Mouse (Mus musculus) lung, embryonic 16.5 days (tissue): ENCODE data around the gene Dennd2a. TPM values are rescaled to one million over a fixed set of nuclear protein-coding genes. Genes with fewer than 3 reads are reported as not detected.

Experiments
- ATAC-seq: fragments of 200-750 bp; cut with Nextera tagmentation; 2 replicates; pipeline ENCODE4 v1.8.0; 2017; ENCODE audit warnings: low read depth, mild to moderate bottlenecking, moderate library complexity
- H3K27ac ChIP-seq: fragments of 300-500 bp; sonication (generic); 2 replicates; pipeline ENCODE4 v1.5.1; 2014; ENCODE audit warnings: mild to moderate bottlenecking, control low read depth, low read length
- H3K27me3 ChIP-seq: fragments of 300-500 bp; sonication (generic); 2 replicates; pipeline ENCODE4 v1.6.1; 2014; ENCODE audit warnings: low read depth, low read length, mixed read lengths; ENCODE audit not compliant: control insufficient read depth, insufficient read depth
- H3K36me3 ChIP-seq: fragments of 300-500 bp; sonication (generic); 2 replicates; pipeline ENCODE4 v1.6.1; 2014; ENCODE audit warnings: low read length; ENCODE audit not compliant: control insufficient read depth, insufficient read depth
- H3K4me1 ChIP-seq: fragments of 300-500 bp; sonication (generic); replicated peaks from 2 replicates; pipeline ENCODE4 v1.6.1; 2014; ENCODE audit warnings: low read length, mixed read lengths; ENCODE audit not compliant: control insufficient read depth, insufficient read depth
- H3K4me2 ChIP-seq: fragments of 300-500 bp; sonication (generic); 2 replicates; pipeline ENCODE4 v1.6.1; 2014; ENCODE audit warnings: low read depth, low read length, control low read depth
- H3K4me3 ChIP-seq: fragments of 300-500 bp; sonication (generic); 2 replicates; pipeline ENCODE4 v1.5.1; 2014; ENCODE audit warnings: mild to moderate bottlenecking, low read length, control low read depth
- H3K9ac ChIP-seq: fragments of 300-500 bp; sonication (generic); 2 replicates; pipeline ENCODE4 v1.6.1; 2014; ENCODE audit warnings: low read length, control low read depth
- H3K9me3 ChIP-seq: fragments of 300-500 bp; sonication (generic); 2 replicates; pipeline ENCODE4 v1.6.1; 2016; ENCODE audit warnings: low read length; ENCODE audit not compliant: control insufficient read depth
- WGBS: fragments of 180-500 bp; shearing (Covaris S2); extraction: QIAGEN DNeasy Blood & Tissue Kit; methylation state at CpG from one replicate; pipeline ENCODE4 v1.1.7; 2014; 5-methylcytosine and 5-hydroxymethylcytosine counted together
- polyA plus RNA-seq: library from polyadenylated mRNA; unstranded; fragments of >200 nt; fragmentation: Nextera tagmentation; extraction: Ambion mirVana; gene quantifications from 2 replicates; pipeline ENCODE4 v1.2.1, GENCODE M21; 2015

Dennd2a gene
- polyA plus RNA-seq, 1 experiment from 2014 or later: 17.3 TPM

GRCm38 (mm10) chr6:39528671-39529535 lies 28.8 kb downstream of the Dennd2a start:
- Histone ChIP-seq H3K36me3 (no peaks in the 10 kb centered on the region), H3K4me1 (peaks cover 16% of the 10 kb centered on the region), H3K4me3 (no peak overlapping the region), H3K27me3 (no peaks in the 10 kb centered on the region), H3K9ac (peak overlapping the region; percentile 23; the same call in 1 of the 2 replicates), H3K9me3 (no peaks in the 10 kb centered on the region), H3K27ac (peak overlapping the region; percentile 73), H3K4me2 (peak overlapping the region; percentile 10; the same call in 1 of the 2 replicates)
- 32% methylated on average over 12 of the region's 12 CpGs for WGBS
- ATAC-seq: peak; percentile 93

DNA sequence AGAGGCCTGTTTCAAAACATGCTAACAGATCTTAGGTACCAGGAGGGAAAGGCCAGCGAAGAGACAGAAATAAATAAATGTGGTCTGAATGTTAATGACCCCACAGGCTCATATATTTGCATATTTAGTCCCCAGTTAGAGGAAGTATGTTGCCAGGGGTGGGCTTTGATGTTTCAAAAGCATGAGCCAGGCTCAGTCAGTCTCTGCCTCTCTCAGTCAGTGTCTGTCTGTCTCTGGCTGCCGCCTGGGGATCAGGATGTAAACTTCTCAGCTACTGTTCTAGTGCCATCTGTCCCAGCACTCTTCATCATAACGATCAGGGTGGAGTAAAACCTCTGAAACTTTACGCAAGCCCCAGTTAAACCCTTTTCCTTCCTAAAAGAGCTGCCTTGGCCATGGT lies 29.9 kb downstream of the Dennd2a start:
- no peak overlapping the region for H3K4me2 ChIP-seq
- ATAC-seq: no peak
- no peaks in the 10 kb centered on the region for H3K9me3 ChIP-seq
- WGBS: 62% methylated on average over 4 of the region's 4 CpGs
- H3K27ac ChIP-seq: peak overlapping the region; percentile 73
- H3K9ac ChIP-seq: peak overlapping the region; percentile 20; the same call in 1 of the 2 replicates
- no peak overlapping the region for H3K4me3 ChIP-seq
- no peaks in the 10 kb centered on the region for H3K27me3 ChIP-seq
- H3K36me3 ChIP-seq: peaks cover 7% of the 10 kb centered on the region
- H3K4me1 ChIP-seq: peaks cover 20% of the 10 kb centered on the region

DNA sequence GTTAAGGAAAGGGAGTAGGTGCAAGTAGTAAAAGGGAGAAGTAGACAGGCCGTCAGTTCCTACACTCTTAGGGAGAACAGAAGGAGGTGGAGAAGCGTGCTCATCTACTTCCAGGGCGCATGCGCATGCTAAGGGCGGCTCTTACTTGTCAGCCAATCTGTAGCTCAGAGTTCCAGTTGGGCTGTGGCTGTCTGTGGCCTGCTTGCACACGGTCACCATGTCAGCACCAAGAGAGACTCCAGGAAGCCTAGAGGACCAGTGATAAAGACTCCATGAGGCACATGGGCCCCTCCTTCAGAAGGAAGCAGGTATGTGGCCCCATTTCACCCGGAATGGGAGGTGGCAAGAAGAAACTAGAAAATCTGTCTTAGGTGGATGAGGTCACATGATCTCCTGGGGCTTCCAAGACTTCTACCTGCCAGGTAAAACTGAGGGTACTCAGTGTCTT lies 30.3 kb downstream of the Dennd2a start:
- peak overlapping the region; percentile 36 for H3K27ac ChIP-seq

DNA sequence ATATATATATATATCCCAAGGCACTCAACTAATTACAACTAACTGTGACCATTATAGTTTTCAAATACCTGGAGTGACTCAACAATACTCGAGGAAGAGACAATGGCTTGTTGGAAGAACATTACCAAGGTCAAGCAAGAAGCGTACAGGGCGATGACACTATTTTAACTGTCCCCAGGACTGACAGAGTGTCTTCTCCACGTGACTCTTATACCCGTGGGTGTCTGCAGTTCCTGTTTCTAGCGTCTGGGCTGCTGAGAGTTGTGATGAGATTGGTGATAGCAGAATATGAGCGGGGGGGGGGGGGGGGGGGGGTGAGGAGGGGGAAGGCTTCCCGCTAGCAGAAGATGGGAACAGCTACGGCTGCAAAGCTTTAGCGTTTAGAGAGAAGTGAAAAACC lies 30.9 kb downstream of the Dennd2a start:
- Histone ChIP-seq H3K4me1 (peaks cover 20% of the 10 kb centered on the region), H3K27ac (no peak overlapping the region), H3K9ac (no peak overlapping the region), H3K4me3 (no peak overlapping the region), H3K9me3 (no peaks in the 10 kb centered on the region), H3K36me3 (peaks cover 10% of the 10 kb centered on the region), H3K27me3 (no peaks in the 10 kb centered on the region), H3K4me2 (no peak overlapping the region)
- WGBS: 63% methylated on average over 9 of the region's 10 CpGs
- ATAC-seq: no peak

More for the DNA sequence above, 30.3 kb downstream of the Dennd2a start:
- Histone ChIP-seq H3K4me3 (no peak overlapping the region), H3K4me2 (no peak overlapping the region), H3K9me3 (no peaks in the 10 kb centered on the region), H3K36me3 (peaks cover 10% of the 10 kb centered on the region), H3K9ac (no peak overlapping the region), H3K27me3 (no peaks in the 10 kb centered on the region), H3K4me1 (peaks cover 20% of the 10 kb centered on the region)
- ATAC-seq: no peak
- WGBS: 85% methylated on average over 7 of the region's 7 CpGs

DNA sequence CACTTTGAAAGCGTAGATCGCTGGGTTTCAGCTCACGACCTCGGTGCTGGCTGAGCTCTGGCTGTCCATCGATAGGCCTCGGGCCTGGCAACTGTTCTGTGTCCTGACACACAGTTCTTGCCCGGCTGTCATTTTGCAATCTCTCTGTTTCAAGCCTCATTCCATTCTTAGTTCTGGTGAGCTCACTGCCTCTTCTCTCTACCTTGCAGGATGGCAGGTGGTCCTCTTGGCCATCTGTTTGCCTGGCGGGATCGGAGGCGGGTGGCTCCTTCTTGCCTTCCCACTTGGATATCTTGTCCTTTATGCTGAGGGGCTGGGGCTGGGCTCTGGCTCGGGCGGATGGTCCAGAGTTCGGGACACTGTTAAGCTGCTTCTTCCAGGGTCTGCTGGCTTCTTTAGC lies 34.5 kb downstream of the Dennd2a start:
- Histone ChIP-seq H3K36me3 (peaks cover 28% of the 10 kb centered on the region), H3K9ac (no peak overlapping the region; the same call in 1 of the 2 replicates), H3K4me3 (no peak overlapping the region), H3K4me1 (peaks cover 11% of the 10 kb centered on the region; the same call in 1 of the 2 replicates), H3K9me3 (peaks cover 3% of the 10 kb centered on the region; the same call in 1 of the 2 replicates), H3K4me2 (no peak overlapping the region), H3K27ac (0 out of 2 replicates have a peak overlapping the region, but pooled peaks have one; percentile 55), H3K27me3 (no peaks in the 10 kb centered on the region)
- 87% methylated on average over 13 of the region's 13 CpGs for WGBS
- ATAC-seq: no peak

DNA sequence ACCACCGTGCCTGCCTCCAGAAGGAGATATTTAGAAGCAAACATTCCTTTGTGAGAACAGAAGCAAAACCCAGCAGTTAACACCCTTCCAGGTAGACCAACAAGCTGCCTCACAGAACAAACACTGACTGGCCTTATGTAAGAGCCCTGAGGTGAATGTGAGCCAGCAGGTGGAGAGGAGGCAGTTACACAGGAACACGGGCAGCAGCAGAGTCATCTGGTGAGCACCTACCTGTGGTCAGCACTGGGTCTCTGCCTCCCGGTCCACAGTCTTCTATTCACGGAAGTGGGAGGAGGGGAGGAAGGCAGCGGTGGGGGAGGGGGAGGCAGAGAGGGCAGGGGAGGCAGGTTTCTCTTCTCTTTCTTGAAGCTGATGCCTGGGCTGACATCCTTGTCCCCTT lies 35.2 kb downstream of the Dennd2a start:
- Histone ChIP-seq H3K36me3 (peaks cover 28% of the 10 kb centered on the region), H3K4me3 (no peak overlapping the region), H3K27ac (peak overlapping the region; percentile 60), H3K4me2 (no peak overlapping the region), H3K9ac (no peak overlapping the region), H3K4me1 (peaks cover 6% of the 10 kb centered on the region; the same call in 1 of the 2 replicates), H3K9me3 (peaks cover 3% of the 10 kb centered on the region; the same call in 1 of the 2 replicates), H3K27me3 (no peaks in the 10 kb centered on the region)
- ATAC-seq: peak; percentile 88
- WGBS: 56% methylated on average over 5 of the region's 5 CpGs

DNA sequence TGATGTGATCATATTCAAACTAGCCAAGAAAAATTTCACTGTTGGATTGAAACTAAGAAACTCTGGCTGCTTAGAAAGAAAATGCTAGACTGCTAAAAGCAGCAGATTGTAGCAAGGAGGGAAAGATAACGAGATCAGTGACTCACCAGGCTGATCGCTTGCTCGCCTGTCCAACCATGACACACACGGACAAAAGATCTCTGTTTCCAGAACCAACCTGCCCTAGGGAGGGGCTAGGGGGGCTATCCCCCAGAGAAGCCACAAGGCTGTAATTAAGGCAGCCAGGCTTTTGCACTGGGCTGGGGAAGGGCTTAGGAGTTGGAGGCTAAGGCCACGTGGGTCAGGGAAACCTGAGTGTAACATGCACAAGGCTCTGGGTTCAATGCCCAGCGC lies 41.9 kb downstream of the Dennd2a start:
- Histone ChIP-seq H3K36me3 (peaks cover 16% of the 10 kb centered on the region), H3K4me1 (peaks cover 15% of the 10 kb centered on the region), H3K4me3 (no peak overlapping the region), H3K4me2 (peak overlapping the region; percentile 39), H3K9me3 (peaks cover 3% of the 10 kb centered on the region; the same call in 1 of the 2 replicates), H3K27me3 (no peaks in the 10 kb centered on the region), H3K27ac (peak overlapping the region; percentile 95), H3K9ac (peak overlapping the region; percentile 57)
- WGBS: 39% methylated on average over 6 of the region's 6 CpGs
- peak; percentile 44 for ATAC-seq

- 8% methylated on average over 11 of the region's 11 CpGs for WGBS
- Histone ChIP-seq H3K9ac (peak overlapping the region; percentile 57; the same call in 1 of the 2 replicates), H3K4me2 (peak overlapping the region; percentile 39), H3K4me1 (peaks cover 15% of the 10 kb centered on the region), H3K4me3 (peak overlapping the region; percentile 5; the same call in 1 of the 2 replicates), H3K27me3 (no peaks in the 10 kb centered on the region), H3K36me3 (peaks cover 11% of the 10 kb centered on the region), H3K9me3 (peaks cover 3% of the 10 kb centered on the region; the same call in 1 of the 2 replicates), H3K27ac (peak overlapping the region; percentile 95)
- ATAC-seq: peak; percentile 91
These were observed 42.5 kb downstream of the Dennd2a start for GRCm38 (mm10) chr6:39515040-39515738.

- Histone ChIP-seq H3K4me2 (no peak overlapping the region), H3K4me3 (no peak overlapping the region), H3K27me3 (no peaks in the 10 kb centered on the region), H3K4me1 (no peaks in the 10 kb centered on the region), H3K27ac (no peak overlapping the region), H3K9me3 (no peaks in the 10 kb centered on the region), H3K9ac (no peak overlapping the region), H3K36me3 (peaks cover 18% of the 10 kb centered on the region; the same call in 1 of the 2 replicates)
- no peak for ATAC-seq
- 89% methylated on average over 7 of the region's 7 CpGs for WGBS
These were observed 54.2 kb downstream of the Dennd2a start for GRCm38 (mm10) chr6:39503476-39503875.
